Mouse (Mus musculus) intestine, embryonic 14.5 days (tissue): ENCODE measurements around the gene Gm11099. TPM values are rescaled to one million over a fixed set of nuclear protein-coding genes. Genes with fewer than 3 reads are reported as not detected.

Experiments
- ATAC-seq: fragments of 200-750 bp; cut with Nextera tagmentation; replicated peaks from 2 replicates; pipeline ENCODE4 v1.8.0; 2017; ENCODE audit warnings: low read depth, moderate number of reproducible peaks, moderate TSS enrichment, moderate library complexity; ENCODE audit not compliant: low FRiP score, low TSS enrichment
- DNase-seq: peaks from one replicate; pipeline ENCODE4 v3.0.0-alpha.2; 2018; ENCODE audit warnings: low spot score
- H3K27ac ChIP-seq: fragments of 300-500 bp; sonication (generic); 2 replicates; pipeline ENCODE4 v1.5.1; 2014; ENCODE audit warnings: low read depth, mild to moderate bottlenecking, control low read depth
- H3K27me3 ChIP-seq: fragments of 300-500 bp; sonication (generic); replicated peaks from 2 replicates; pipeline ENCODE4 v1.6.1; 2014; ENCODE audit warnings: low read length, control low read depth; ENCODE audit not compliant: control insufficient read depth, insufficient read depth
- H3K36me3 ChIP-seq: fragments of 300-500 bp; sonication (generic); 2 replicates; pipeline ENCODE4 v1.6.1; 2014; ENCODE audit warnings: low read length, control low read depth; ENCODE audit not compliant: control insufficient read depth, insufficient read depth
- H3K4me1 ChIP-seq: fragments of 300-500 bp; sonication (generic); replicated peaks from 2 replicates; pipeline ENCODE4 v1.6.1; 2014; ENCODE audit warnings: low read length, control low read depth, mixed read lengths; ENCODE audit not compliant: control insufficient read depth, insufficient read depth
- H3K4me2 ChIP-seq: fragments of 300-500 bp; sonication (generic); 2 replicates; pipeline ENCODE4 v1.6.1; 2014; ENCODE audit warnings: low read length
- H3K4me3 ChIP-seq: fragments of 300-500 bp; sonication (generic); 2 replicates; pipeline ENCODE4 v1.5.1; 2014; ENCODE audit warnings: low read depth, low read length, control low read depth, mixed read lengths
- H3K9ac ChIP-seq: fragments of 300-500 bp; sonication (generic); 2 replicates; pipeline ENCODE4 v1.6.1; 2014; ENCODE audit warnings: mild to moderate bottlenecking, low read length
- H3K9me3 ChIP-seq: fragments of 300-500 bp; sonication (generic); 2 replicates; pipeline ENCODE4 v1.6.1; 2016; ENCODE audit warnings: low read length, control low read depth; ENCODE audit not compliant: control insufficient read depth
- WGBS: fragments of 180-500 bp; shearing (Covaris S2); extraction: QIAGEN DNeasy Blood & Tissue Kit; methylation state at CpG from one replicate; pipeline ENCODE4 v1.1.7; 2014; 5-methylcytosine and 5-hydroxymethylcytosine counted together
- polyA plus RNA-seq: library from polyadenylated mRNA; unstranded; fragments of >200 nt; fragmentation: Nextera tagmentation; extraction: Ambion mirVana; gene quantifications from 2 replicates; pipeline ENCODE4 v1.2.1, GENCODE M21; 2014

Gene Gm11099
- not detected in 2 replicates for polyA plus RNA-seq

- Histone ChIP-seq H3K9ac (no peak within 1 kb of the TSS), H3K4me2 (no peak within 1 kb of the TSS), H3K27ac (no peak within 1 kb of the TSS), H3K9me3 (no peaks in the 10 kb centered on the region), H3K27me3 (no peaks in the 10 kb centered on the region), H3K4me3 (no peak within 1 kb of the TSS), H3K4me1 (no peaks in the 10 kb centered on the region), H3K36me3 (no peaks in the 10 kb centered on the region)
- no peak for ATAC-seq
- DNase-seq, result no peak
- WGBS, result 88% methylated on average over 5 of the region's 5 CpGs
Measured at GRCm38 (mm10) chr2:58859134-58859533, at the start of gene Gm11099. TSS of gene Gm11099 (plus strand) at chr2:58859434.

DNA sequence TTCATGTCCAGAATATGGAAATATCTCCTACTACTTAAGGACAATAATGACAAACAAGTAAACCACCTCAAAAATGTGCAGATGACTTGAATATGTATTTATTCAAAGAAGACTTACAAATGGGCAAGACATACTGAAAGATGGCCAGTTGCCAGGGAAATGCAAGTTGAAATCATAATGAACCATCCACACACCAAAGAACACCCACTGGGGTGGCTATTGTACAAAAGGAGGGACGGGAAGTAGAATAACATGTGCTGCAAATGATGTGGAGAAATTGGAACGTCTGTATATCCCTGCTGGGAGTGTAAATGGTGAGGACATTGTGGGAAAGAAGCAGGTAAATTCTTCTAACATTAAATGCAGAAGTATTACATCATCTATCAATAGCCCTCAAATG lies 46.3 kb upstream of the Gm11099 start:
- H3K4me3 ChIP-seq, result no peak overlapping the region
- no peaks in the 10 kb centered on the region for H3K36me3 ChIP-seq
- no peaks in the 10 kb centered on the region for H3K9me3 ChIP-seq
- 73% methylated on average over 2 of the region's 2 CpGs for WGBS
- H3K27ac ChIP-seq, result no peak overlapping the region
- no peaks in the 10 kb centered on the region for H3K4me1 ChIP-seq
- no peak overlapping the region for H3K4me2 ChIP-seq
- no peak overlapping the region for H3K9ac ChIP-seq
- DNase-seq (no peak), ATAC-seq (no peak)
- H3K27me3 ChIP-seq, result no peaks in the 10 kb centered on the region

DNA sequence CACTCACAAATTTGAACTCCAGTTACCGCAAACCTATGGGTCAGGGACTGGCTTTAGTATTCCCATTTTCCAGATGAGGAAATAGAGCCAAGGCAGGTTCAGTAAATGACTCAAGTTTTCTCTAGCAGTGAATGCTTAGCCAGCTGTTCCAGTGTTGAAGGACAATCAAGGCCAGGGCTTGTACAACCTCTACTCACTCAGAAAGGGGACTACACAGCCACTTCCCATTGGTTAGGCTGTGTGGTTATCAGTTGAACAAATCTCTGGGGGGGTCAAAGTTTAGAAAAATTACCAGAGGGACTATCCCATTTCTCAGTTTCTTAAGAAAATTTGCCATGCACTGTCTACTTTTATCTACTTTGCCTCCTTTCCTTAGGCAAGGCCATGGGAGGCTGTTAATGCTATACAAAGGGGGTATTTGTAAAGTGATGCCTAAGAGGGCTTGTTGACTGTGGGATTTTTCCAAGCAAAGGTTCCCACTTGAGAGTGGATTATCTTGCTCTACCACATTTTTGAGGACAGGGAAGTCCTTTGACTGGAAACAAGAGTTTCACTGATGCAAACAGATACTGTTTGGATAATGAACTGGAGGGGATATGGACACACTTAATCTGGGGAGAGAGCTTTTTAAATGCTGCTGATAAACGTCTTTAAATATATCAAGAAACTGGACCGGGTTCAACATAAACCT lies 30.2 kb upstream of the Gm11099 start:
- 50% methylated on average over 3 of the region's 3 CpGs for WGBS
- no peak for DNase-seq
- no peaks in the 10 kb centered on the region for H3K36me3 ChIP-seq
- 0 out of 2 replicates have a peak, but pooled peaks cover 6% of the 10 kb centered on the region for H3K4me1 ChIP-seq
- no peak overlapping the region for H3K4me2 ChIP-seq
- no peak overlapping the region for H3K9ac ChIP-seq
- no peaks in the 10 kb centered on the region for H3K27me3 ChIP-seq
- H3K27ac ChIP-seq, result no peak overlapping the region
- ATAC-seq, result no peak
- no peak overlapping the region for H3K4me3 ChIP-seq
- H3K9me3 ChIP-seq, result no peaks in the 10 kb centered on the region

- ATAC-seq (no peak), DNase-seq (no peak)
- Histone ChIP-seq H3K4me1 (0 out of 2 replicates have a peak, but pooled peaks cover 6% of the 10 kb centered on the region), H3K27me3 (no peaks in the 10 kb centered on the region), H3K27ac (no peak overlapping the region), H3K36me3 (no peaks in the 10 kb centered on the region), H3K4me2 (no peak overlapping the region), H3K9me3 (no peaks in the 10 kb centered on the region), H3K9ac (no peak overlapping the region), H3K4me3 (no peak overlapping the region)
- WGBS, result 56% methylated on average over 7 of the region's 7 CpGs
Measured at GRCm38 (mm10) chr2:58829981-58830742, 29.1 kb upstream of the Gm11099 start.

- 0 out of 2 replicates have a peak, but pooled peaks cover 6% of the 10 kb centered on the region for H3K4me1 ChIP-seq
- H3K4me2 ChIP-seq, result no peak overlapping the region
- no peaks in the 10 kb centered on the region for H3K36me3 ChIP-seq
- no peak for ATAC-seq
- no peaks in the 10 kb centered on the region for H3K9me3 ChIP-seq
- DNase-seq, result no peak
- H3K27ac ChIP-seq, result no peak overlapping the region
- no peak overlapping the region for H3K9ac ChIP-seq
- no peaks in the 10 kb centered on the region for H3K27me3 ChIP-seq
- WGBS, result 92% methylated on average over 20 of the region's 20 CpGs
- no peak overlapping the region for H3K4me3 ChIP-seq
Measured at GRCm38 (mm10) chr2:58832253-58832980, 26.8 kb upstream of the Gm11099 start.

- Histone ChIP-seq H3K4me2 (no peak overlapping the region), H3K36me3 (no peaks in the 10 kb centered on the region), H3K27ac (no peak overlapping the region), H3K27me3 (no peaks in the 10 kb centered on the region), H3K4me3 (no peak overlapping the region), H3K9ac (no peak overlapping the region), H3K9me3 (no peaks in the 10 kb centered on the region), H3K4me1 (no peaks in the 10 kb centered on the region; the same call in 1 of the 2 replicates)
- ATAC-seq, result no peak
- no peak for DNase-seq
- 74% methylated on average over 3 of the region's 3 CpGs for WGBS
Measured at GRCm38 (mm10) chr2:58841021-58841420, 18.2 kb upstream of the Gm11099 start.

GRCm38 (mm10) chr2:58842443-58842842 lies 16.8 kb upstream of the Gm11099 start:
- DNase-seq, result no peak
- Histone ChIP-seq H3K36me3 (no peaks in the 10 kb centered on the region), H3K9ac (no peak overlapping the region), H3K4me2 (no peak overlapping the region), H3K27me3 (no peaks in the 10 kb centered on the region), H3K4me1 (no peaks in the 10 kb centered on the region; the same call in 1 of the 2 replicates), H3K4me3 (no peak overlapping the region), H3K9me3 (no peaks in the 10 kb centered on the region), H3K27ac (no peak overlapping the region)
- ATAC-seq, result no peak
- WGBS, result 89% methylated on average over 4 of the region's 4 CpGs

GRCm38 (mm10) chr2:58844499-58844898 lies 14.7 kb upstream of the Gm11099 start:
- H3K36me3 ChIP-seq, result no peaks in the 10 kb centered on the region
- ATAC-seq (no peak), DNase-seq (no peak)
- H3K4me2 ChIP-seq, result 0 out of 2 replicates have a peak overlapping the region, but pooled peaks have one; percentile 11
- no peaks in the 10 kb centered on the region for H3K9me3 ChIP-seq
- WGBS, result 17% methylated on average over 10 of the region's 10 CpGs
- H3K27me3 ChIP-seq, result no peaks in the 10 kb centered on the region
- H3K27ac ChIP-seq, result no peak overlapping the region
- no peaks in the 10 kb centered on the region; the same call in 1 of the 2 replicates for H3K4me1 ChIP-seq
- H3K9ac ChIP-seq, result no peak overlapping the region
- no peak overlapping the region for H3K4me3 ChIP-seq
